11 mouse cellular contexts compared by ENCODE assay signal in the genomic region with DNA sequence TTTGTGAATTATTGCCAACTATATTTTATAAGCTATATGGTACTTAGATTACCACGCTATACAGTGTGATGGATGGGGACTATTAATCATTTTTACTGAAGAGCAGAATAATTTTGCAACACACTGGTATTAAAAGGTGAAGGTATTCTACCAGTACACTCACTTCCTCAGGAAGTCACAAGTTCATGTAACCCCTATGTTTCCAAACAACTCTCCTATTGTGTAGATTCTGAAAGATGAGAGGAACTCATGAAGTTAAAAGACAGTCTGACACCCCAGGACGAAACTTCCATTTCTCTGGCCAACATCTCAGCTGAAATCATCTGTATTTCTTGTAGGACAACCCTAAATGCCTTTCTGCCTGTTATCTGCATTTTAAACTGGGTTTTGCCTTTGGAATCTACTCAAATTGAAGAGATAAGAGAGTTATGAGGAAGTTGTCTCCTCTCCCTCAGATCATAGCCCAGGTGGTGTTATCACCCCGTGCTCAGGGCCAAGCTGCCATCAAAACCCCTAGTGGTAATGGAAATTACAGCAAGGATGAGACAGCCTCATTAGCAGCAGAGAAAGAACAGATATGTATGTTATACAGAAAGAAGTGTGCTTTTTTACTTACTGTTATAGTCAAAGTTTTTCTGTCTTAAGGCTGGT.
DNase-seq lines count a peak whose midpoint lies in the region; ATAC-seq lines count a peak whose summit lies in the region.
"Had no signal": no experiment of that assay in that cellular context is flagged by ENCODE, and none has a peak within 500 bp of the region (broad histone marks: within the 10 kb centered on the region; RNA-seq: fewer than 3 reads in every experiment).

No protein-coding gene starts in this region.

- ATAC-seq in megakaryocyte, adult 5-6 weeks (ENCODE audit: poor library complexity, severe bottlenecking): peak; percentile 86

- DNase-seq in embryo, embryonic 11 days: peak; percentile 12
- DNase-seq in embryo, embryonic 9.5 days (ENCODE audit: extremely low spot score): no peak
- DNase-seq in spleen, postnatal 36 days (ENCODE audit: low spot score in 2 of 2): peak; percentile 2 to 17
- no peak for DNase-seq in spleen, postnatal 4 days (ENCODE audit: low spot score in 2 of 2)
- DNase-seq in adrenal gland, adult 2 months: no peak
- no peak for DNase-seq in right cerebral cortex, adult 2 months (ENCODE audit: low spot score in 2 of 2)
- DNase-seq in ovary, postnatal 10 days (ENCODE audit: low spot score): no peak
- DNase-seq: gastrocnemius, postnatal 36 days; heart, postnatal 4 days; lung, postnatal 36 days had no signal

Comparison
In these comparisons a context has a peak if more than half of its experiments do, and no peak if none do; other contexts are left out.
1. DNase-seq: peak in embryo, embryonic 11 days (single experiment) and spleen, postnatal 36 days (2 of 2); none in embryo, embryonic 9.5 days (single experiment), spleen, postnatal 4 days (0 of 2), adrenal gland, adult 2 months (single experiment), right cerebral cortex, adult 2 months (0 of 2) and ovary, postnatal 10 days (single experiment).